Mouse (Mus musculus) C2C12 (cell line): ENCODE results near the gene Qrich1. TPM values are rescaled to one million over a fixed set of nuclear protein-coding genes. Genes with fewer than 3 reads are reported as not detected.

Experiments
- H3K27me3 ChIP-seq: one replicate; pipeline ENCODE4 v1.6.1; 2011; ENCODE audit not compliant: control insufficient read depth, insufficient read depth, insufficient read length
- H3K36me3 ChIP-seq: one replicate; pipeline ENCODE4 v1.6.1; 2011; ENCODE audit not compliant: control insufficient read depth, insufficient read depth
- H3K4me3 ChIP-seq: one replicate; pipeline ENCODE4 v1.5.1; 2011; ENCODE audit warnings: mild to moderate bottlenecking, control low read depth; ENCODE audit not compliant: poor library complexity, insufficient read depth, severe bottlenecking
- H3K79me2 ChIP-seq: one replicate; pipeline ENCODE4 v1.6.1; 2011; ENCODE audit not compliant: control insufficient read depth, insufficient read depth
- H3K79me3 ChIP-seq: one replicate; pipeline ENCODE4 v1.6.1; 2011; ENCODE audit warnings: low read depth, control low read depth
- H3ac ChIP-seq: one replicate; pipeline ENCODE3; 2011; ENCODE audit warnings: low read depth; ENCODE audit not compliant: control insufficient read depth, insufficient read length
- CEBPB ChIP-seq: IDR thresholded peaks from one replicate; pipeline ENCODE4 v1.6.1; 2011; ENCODE audit warnings: low read depth, mild to moderate bottlenecking, control low read depth, moderate library complexity
- CTCF ChIP-seq: IDR thresholded peaks from one replicate; pipeline ENCODE4 v1.5.1; 2011; ENCODE audit not compliant: control insufficient read depth, insufficient read depth, insufficient read length
- FOSL1 ChIP-seq: IDR thresholded peaks from one replicate; pipeline ENCODE4 v1.8.0; 2011; ENCODE audit warnings: mild to moderate bottlenecking, low read length; ENCODE audit not compliant: poor library complexity, insufficient read depth, severe bottlenecking
- MAX ChIP-seq: IDR thresholded peaks from one replicate; pipeline ENCODE4 v1.6.1; 2011; ENCODE audit warnings: mild to moderate bottlenecking, control low read depth
- MYOD1 ChIP-seq: IDR thresholded peaks from one replicate; pipeline ENCODE4 v1.6.1; 2011; ENCODE audit warnings: low read depth; ENCODE audit not compliant: control insufficient read depth, insufficient read length
- MYOG ChIP-seq: IDR thresholded peaks from one replicate; pipeline ENCODE4 v1.6.1; 2011; ENCODE audit not compliant: control insufficient read depth, insufficient read length; ENCODE audit errors: extremely low read depth
- USF1 ChIP-seq: IDR thresholded peaks from one replicate; pipeline ENCODE4 v1.6.1; 2011; ENCODE audit warnings: low read depth, mild to moderate bottlenecking, control low read depth, moderate library complexity
- polyA plus RNA-seq: library from polyadenylated mRNA; unstranded; fragments of >200 nt; fragmentation: generic; extraction: Trizol; gene quantifications from one replicate; pipeline ENCODE4 v1.2.1, GENCODE M21; 2012; ENCODE audit warnings: missing spikeins

The Qrich1 gene
- polyA plus RNA-seq, 1 experiment = 58.2 TPM

DNA sequence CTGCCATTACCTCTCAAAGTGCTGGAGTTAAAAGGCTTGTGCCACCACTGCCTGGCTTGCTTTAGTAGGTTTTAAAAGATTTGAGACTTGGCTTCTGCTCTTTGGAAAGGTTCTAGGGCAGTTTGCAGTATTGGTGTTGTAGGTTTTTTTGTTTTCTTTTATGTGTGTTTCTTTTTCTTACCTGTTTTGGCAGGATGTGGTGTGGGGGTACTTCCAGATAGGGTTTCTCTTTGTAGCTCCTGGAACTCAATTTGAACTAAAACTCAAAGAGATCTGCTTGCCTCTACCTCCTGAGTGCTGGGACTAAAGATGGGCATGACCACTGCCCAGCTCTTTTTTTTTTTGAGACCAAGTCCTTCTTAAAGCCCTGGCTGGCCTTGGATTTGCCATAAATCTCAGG is 24.2 kb downstream of the Qrich1 start:
- no peaks in the 10 kb centered on the region for H3K27me3 ChIP-seq
- peaks cover 96% of the 10 kb centered on the region for H3K36me3 ChIP-seq
- H3K79me2 ChIP-seq = peaks cover 49% of the 10 kb centered on the region
- H3ac ChIP-seq = no peak overlapping the region
- no peak overlapping the region for H3K4me3 ChIP-seq
- peaks cover 21% of the 10 kb centered on the region for H3K79me3 ChIP-seq
- TF ChIP-seq USF1 = no peak
- no peak for TF ChIP-seq MYOD1
- TF ChIP-seq CTCF = no peak
- TF ChIP-seq FOSL1 = no peak
- TF ChIP-seq MYOG = no peak
- TF ChIP-seq MAX = no peak
- no peak for TF ChIP-seq CEBPB

DNA sequence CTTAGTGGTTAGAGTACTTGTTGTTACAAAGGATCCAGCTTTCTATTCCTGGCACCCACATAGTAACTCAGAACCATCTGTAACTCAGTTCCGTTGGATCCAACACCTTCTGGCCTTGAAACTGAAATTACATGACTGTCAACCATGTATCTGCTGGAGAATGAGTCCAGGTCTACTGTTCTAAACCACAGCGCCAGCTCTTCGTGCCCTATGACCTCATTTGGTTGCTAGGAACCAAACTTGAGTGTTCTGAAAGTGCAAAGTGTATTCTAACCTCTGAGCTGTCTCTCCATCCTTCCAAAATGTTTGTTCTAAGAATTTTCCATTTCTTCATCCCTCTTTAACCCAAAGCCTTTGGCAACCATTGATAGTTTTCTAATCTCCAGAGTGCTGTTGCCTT is 29.4 kb downstream of the Qrich1 start:
- Histone ChIP-seq H3K4me3 (no peak overlapping the region), H3K36me3 (peaks cover 94% of the 10 kb centered on the region), H3K27me3 (no peaks in the 10 kb centered on the region), H3K79me2 (peaks cover 29% of the 10 kb centered on the region), H3K79me3 (peaks cover 23% of the 10 kb centered on the region), H3ac (no peak overlapping the region)
- TF ChIP-seq USF1 = no peak
- TF ChIP-seq CTCF = no peak
- no peak for TF ChIP-seq MYOG
- TF ChIP-seq MYOD1 = no peak
- TF ChIP-seq FOSL1 = no peak
- TF ChIP-seq CEBPB = no peak
- no peak for TF ChIP-seq MAX

DNA sequence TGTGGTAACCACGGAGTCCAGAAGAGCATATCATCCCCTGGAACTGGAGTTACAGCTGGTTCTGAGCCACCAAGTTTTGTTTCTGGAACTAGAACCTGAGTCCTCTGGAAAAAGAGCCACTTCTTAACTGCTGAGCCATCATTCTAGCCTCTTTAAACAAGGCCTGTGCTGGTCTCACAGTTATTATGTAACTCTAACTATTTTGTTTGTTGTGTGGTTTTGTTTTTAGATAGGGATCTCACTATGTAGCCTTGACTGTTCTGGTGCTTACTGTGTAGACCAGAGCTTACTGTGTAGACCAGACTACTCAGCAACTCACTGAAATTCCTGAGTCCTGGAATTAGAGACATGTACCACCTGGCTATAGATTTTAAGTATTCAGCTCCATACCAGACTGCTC is 30.3 kb downstream of the Qrich1 start:
- peaks cover 30% of the 10 kb centered on the region for H3K79me3 ChIP-seq
- H3K79me2 ChIP-seq = peaks cover 34% of the 10 kb centered on the region
- H3K27me3 ChIP-seq = no peaks in the 10 kb centered on the region
- no peak for TF ChIP-seq MYOG
- no peak for TF ChIP-seq MYOD1
- TF ChIP-seq CEBPB = no peak
- TF ChIP-seq CTCF = no peak
- no peak for TF ChIP-seq USF1
- no peak for TF ChIP-seq FOSL1
- no peak for TF ChIP-seq MAX
- H3K4me3 ChIP-seq = no peak overlapping the region
- H3ac ChIP-seq = no peak overlapping the region
- H3K36me3 ChIP-seq = peaks cover 91% of the 10 kb centered on the region

DNA sequence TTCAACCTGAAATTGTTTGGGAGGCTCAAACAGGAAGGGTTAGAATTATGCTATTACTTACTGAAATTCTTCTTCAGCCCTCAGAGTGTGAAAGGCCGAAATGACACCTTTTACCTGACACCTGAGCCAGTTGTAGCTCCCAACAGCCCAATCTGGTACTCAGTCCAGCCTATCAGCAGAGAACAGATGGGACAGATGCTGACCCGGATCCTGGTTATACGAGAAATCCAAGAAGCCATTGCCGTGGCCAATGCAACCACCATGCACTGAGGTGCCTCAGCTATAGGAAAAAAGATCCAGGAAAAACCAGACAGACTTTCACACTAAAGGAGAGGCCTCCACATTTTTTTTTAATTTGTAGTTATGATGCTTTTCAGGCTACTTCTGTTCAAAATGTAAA is 42.6 kb downstream of the Qrich1 start:
- H3K36me3 ChIP-seq = peaks cover 77% of the 10 kb centered on the region
- TF ChIP-seq USF1 (no peak), CTCF (no peak), MAX (no peak)
- peaks cover 26% of the 10 kb centered on the region for H3K79me2 ChIP-seq

DNA sequence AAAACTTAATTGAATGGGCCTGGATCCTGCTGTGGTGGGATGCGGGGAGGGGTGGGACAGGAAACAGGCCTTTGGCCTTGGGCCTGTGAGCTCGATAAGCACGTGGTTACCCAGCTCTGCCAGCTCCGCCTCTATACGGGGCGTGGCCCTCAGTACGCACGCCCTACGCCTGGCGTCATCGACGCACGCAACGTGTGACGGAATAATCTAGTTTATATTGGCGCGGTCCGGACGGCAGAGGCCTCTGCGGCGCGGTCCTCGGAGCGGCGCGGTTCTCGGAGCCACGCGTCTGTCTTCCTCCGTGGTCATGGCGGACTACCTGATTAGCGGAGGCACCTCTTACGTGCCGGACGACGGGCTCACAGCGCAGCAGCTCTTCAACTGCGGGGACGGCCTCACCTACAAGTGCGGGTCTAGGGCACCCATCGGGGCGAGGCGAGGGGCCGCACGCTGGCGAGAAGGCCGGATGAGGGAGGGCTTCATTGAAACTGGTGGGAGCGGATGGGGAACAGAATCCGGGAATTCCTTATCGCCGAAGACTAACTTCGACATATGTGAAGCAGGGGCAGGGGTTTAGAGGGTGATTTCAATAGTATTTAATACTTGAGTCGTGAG is 43.7 kb downstream of the Qrich1 start, which contains the start of gene Impdh2:
Gene Impdh2, plus strand, starts transcription at position 60 of the 615 bp plus-strand sequence.
- Histone ChIP-seq H3K79me3 (peaks cover 19% of the 10 kb centered on the region), H3K4me3 (peak within 1 kb of the TSS; percentile 50), H3K79me2 (peaks cover 26% of the 10 kb centered on the region), H3K27me3 (no peaks in the 10 kb centered on the region), H3ac (peak within 1 kb of the TSS; percentile 78), H3K36me3 (peaks cover 79% of the 10 kb centered on the region)
- peak; percentile 72 for TF ChIP-seq USF1
- TF ChIP-seq MAX = peak; percentile 92
- no peak for TF ChIP-seq MYOG
- TF ChIP-seq MYOD1 = no peak
- no peak for TF ChIP-seq FOSL1

More for the DNA sequence above, 42.6 kb downstream of the Qrich1 start:
- H3K27me3 ChIP-seq = no peaks in the 10 kb centered on the region
- H3K79me3 ChIP-seq = peaks cover 19% of the 10 kb centered on the region
- no peak overlapping the region for H3K4me3 ChIP-seq
- H3ac ChIP-seq = no peak overlapping the region

- Histone ChIP-seq H3K36me3 (peaks cover 52% of the 10 kb centered on the region), H3K27me3 (no peaks in the 10 kb centered on the region), H3ac (no peak overlapping the region), H3K4me3 (no peak overlapping the region), H3K79me2 (peaks cover 35% of the 10 kb centered on the region), H3K79me3 (peaks cover 24% of the 10 kb centered on the region)
- TF ChIP-seq MAX = no peak
- TF ChIP-seq USF1 = no peak
- TF ChIP-seq MYOD1 = no peak
- TF ChIP-seq MYOG = no peak
- TF ChIP-seq CEBPB = no peak
- TF ChIP-seq FOSL1 = no peak
- no peak for TF ChIP-seq CTCF
Observed at GRCm38 (mm10) chr9:108563671-108564070, 47.1 kb downstream of the Qrich1 start.
